Mouse (Mus musculus): Measurements from ENCODE around the gene Tex2. TPM values are rescaled to one million over a fixed set of nuclear protein-coding genes. Genes with fewer than 3 reads are reported as not detected.

Gene Tex2
- polyA plus RNA-seq, 1 experiment from 2014 or later, result 14.4 TPM

DNA sequence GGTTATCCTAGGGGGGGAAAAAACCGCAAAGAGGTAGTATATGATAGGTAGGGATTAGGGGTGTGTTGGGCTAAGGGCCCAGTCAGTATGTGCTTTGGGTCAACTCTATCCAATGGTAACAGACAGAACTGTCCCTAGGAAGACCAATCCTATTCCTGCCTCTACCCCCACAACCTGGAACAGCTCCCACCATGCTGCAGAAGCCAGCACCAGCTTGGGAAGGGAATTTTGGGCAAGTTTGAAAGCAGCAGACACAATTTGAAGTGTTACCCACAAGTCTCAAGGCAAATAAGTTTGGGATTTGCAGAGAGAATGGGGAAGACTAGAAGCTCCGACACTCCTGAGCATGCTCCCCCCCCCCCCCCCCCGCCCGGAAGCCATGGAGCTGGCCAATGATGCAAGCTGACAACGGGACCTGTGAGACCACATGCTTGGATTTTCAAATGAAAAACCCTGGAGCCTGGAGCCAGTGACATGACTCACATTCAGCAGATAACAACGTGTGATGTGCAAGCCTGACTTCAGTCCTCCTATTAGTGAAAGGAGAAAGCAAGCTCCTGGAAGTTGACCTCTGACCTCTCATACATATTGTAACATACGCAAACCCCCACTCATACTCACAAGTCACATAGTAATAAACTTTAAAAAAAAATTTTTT lies 124.1 kb downstream of the Tex2 start:
- Histone ChIP-seq H3K27me3 (ENCODE audit: control insufficient read depth, insufficient read depth, low read length) (no peaks in the 10 kb centered on the region), H3K9ac (ENCODE audit: low read length) (no peak overlapping the region), H3K36me3 (ENCODE audit: control insufficient read depth, insufficient read depth, low read length) (no peaks in the 10 kb centered on the region), H3K4me1 (ENCODE audit: control insufficient read depth in 2 of 2, insufficient read depth in 2 of 2, low read length in 2 of 2) (peaks cover 7 to 9% of the 10 kb centered on the region in 2 experiments; a peak in 2 of 4 replicates), H3K9me3 (ENCODE audit: control insufficient read depth, low read length) (no peaks in the 10 kb centered on the region), H3K4me3 (ENCODE audit: control insufficient read depth in 1 of 2, insufficient read depth in 1 of 2, low read depth in 1 of 2, low read length in 2 of 2) (no peak overlapping the region), H3K27ac (replicated peaks in 1 of 2; ENCODE audit: control insufficient read depth in 1 of 2, insufficient read depth in 1 of 2, low read depth in 2 of 2, low read length in 2 of 2) (no peak overlapping the region), H3K4me2 (ENCODE audit: low read length) (no peak overlapping the region)
- WGBS, result 50% methylated on average over 7 of the region's 7 CpGs
- ATAC-seq (ENCODE audit: insufficient number of reproducible peaks, insufficient read depth, low FRiP score, low read depth), result no peak

DNA sequence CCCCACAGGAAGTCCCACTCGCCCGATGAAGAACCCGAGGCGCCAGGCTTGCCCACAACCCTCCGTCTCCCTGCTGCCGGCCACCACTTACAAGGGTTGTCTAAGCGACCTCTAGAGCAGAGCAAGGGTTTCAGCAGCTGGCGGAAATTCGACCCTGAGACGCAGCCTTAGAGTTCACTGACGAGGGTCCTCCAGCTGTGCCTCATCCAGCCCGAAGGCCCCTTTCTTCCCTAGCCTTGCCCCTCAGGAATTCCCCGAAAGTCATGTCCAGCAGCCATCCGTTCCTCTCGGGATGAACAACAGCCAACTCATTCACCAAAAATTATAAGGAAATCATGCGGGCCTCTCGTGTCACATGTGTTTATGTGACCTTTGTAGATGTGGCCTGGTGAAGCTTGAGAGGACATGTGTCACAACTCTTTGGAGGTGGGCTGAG lies 125.1 kb downstream of the Tex2 start:
- Histone ChIP-seq H3K4me2 (ENCODE audit: low read length) (peak overlapping the region; percentile 67), H3K9ac (ENCODE audit: low read length) (peak overlapping the region; percentile 50), H3K36me3 (ENCODE audit: control insufficient read depth, insufficient read depth, low read length) (no peaks in the 10 kb centered on the region), H3K4me3 (ENCODE audit: control insufficient read depth in 1 of 2, insufficient read depth in 1 of 2, low read depth in 1 of 2, low read length in 2 of 2) (peak overlapping the region; percentile 77 to 81), H3K9me3 (ENCODE audit: control insufficient read depth, low read length) (no peaks in the 10 kb centered on the region), H3K27me3 (ENCODE audit: control insufficient read depth, insufficient read depth, low read length) (no peaks in the 10 kb centered on the region), H3K27ac (replicated peaks in 1 of 2; ENCODE audit: control insufficient read depth in 1 of 2, insufficient read depth in 1 of 2, low read depth in 2 of 2, low read length in 2 of 2) (peak overlapping the region; percentile 9 to 74; a peak in 3 of 4 replicates), H3K4me1 (ENCODE audit: control insufficient read depth in 2 of 2, insufficient read depth in 2 of 2, low read length in 2 of 2) (peaks cover 7 to 9% of the 10 kb centered on the region in 2 experiments; a peak in 2 of 4 replicates)
- WGBS, result 16% methylated on average over 17 of the region's 17 CpGs
- no peak for ATAC-seq (ENCODE audit: insufficient number of reproducible peaks, insufficient read depth, low FRiP score, low read depth)

GRCm38 (mm10) chr11:106487733-106488115 lies 125.5 kb downstream of the Tex2 start, which contains the start of gene Ern1:
Gene Ern1, minus strand, starts transcription at chr11:106487852.
- peak within 1 kb of the TSS; percentile 82 for H3K9ac ChIP-seq (ENCODE audit: low read length)
- H3K4me3 ChIP-seq (ENCODE audit: control insufficient read depth in 1 of 2, insufficient read depth in 1 of 2, low read depth in 1 of 2, low read length in 2 of 2), result peak within 1 kb of the TSS; percentile 77 to 81
- peak within 1 kb of the TSS; percentile 67 for H3K4me2 ChIP-seq (ENCODE audit: low read length)
- 3% methylated on average over 20 of the region's 28 CpGs for WGBS
- H3K9me3 ChIP-seq (ENCODE audit: control insufficient read depth, low read length), result no peaks in the 10 kb centered on the region
- peak; percentile 96 for ATAC-seq (ENCODE audit: insufficient number of reproducible peaks, insufficient read depth, low FRiP score, low read depth)
- H3K27me3 ChIP-seq (ENCODE audit: control insufficient read depth, insufficient read depth, low read length), result no peaks in the 10 kb centered on the region
- H3K36me3 ChIP-seq (ENCODE audit: control insufficient read depth, insufficient read depth, low read length), result no peaks in the 10 kb centered on the region
- H3K4me1 ChIP-seq (ENCODE audit: control insufficient read depth in 2 of 2, insufficient read depth in 2 of 2, low read length in 2 of 2), result peaks cover 7 to 9% of the 10 kb centered on the region in 2 experiments; a peak in 2 of 4 replicates
- H3K27ac ChIP-seq (replicated peaks in 1 of 2; ENCODE audit: control insufficient read depth in 1 of 2, insufficient read depth in 1 of 2, low read depth in 2 of 2, low read length in 2 of 2), result peak within 1 kb of the TSS; percentile 58 to 79

- H3K4me2 ChIP-seq (ENCODE audit: low read length), result peak overlapping the region; percentile 67
- H3K9ac ChIP-seq (ENCODE audit: low read length), result peak overlapping the region; percentile 82
- H3K27ac ChIP-seq (replicated peaks in 1 of 2; ENCODE audit: control insufficient read depth in 1 of 2, insufficient read depth in 1 of 2, low read depth in 2 of 2, low read length in 2 of 2), result peak overlapping the region; percentile 58 to 79; a peak in 3 of 4 replicates
- under 1% methylated on average over 86 of the region's 86 CpGs for WGBS
- no peaks in the 10 kb centered on the region for H3K9me3 ChIP-seq (ENCODE audit: control insufficient read depth, low read length)
- peaks cover 7 to 9% of the 10 kb centered on the region in 2 experiments; a peak in 2 of 4 replicates for H3K4me1 ChIP-seq (ENCODE audit: control insufficient read depth in 2 of 2, insufficient read depth in 2 of 2, low read length in 2 of 2)
- peak; percentile 74 for ATAC-seq (ENCODE audit: insufficient number of reproducible peaks, insufficient read depth, low FRiP score, low read depth)
- peak overlapping the region; percentile 77 to 81 for H3K4me3 ChIP-seq (ENCODE audit: control insufficient read depth in 1 of 2, insufficient read depth in 1 of 2, low read depth in 1 of 2, low read length in 2 of 2)
- H3K27me3 ChIP-seq (ENCODE audit: control insufficient read depth, insufficient read depth, low read length), result no peaks in the 10 kb centered on the region
- no peaks in the 10 kb centered on the region for H3K36me3 ChIP-seq (ENCODE audit: control insufficient read depth, insufficient read depth, low read length)
These were observed 126.1 kb downstream of the Tex2 start for GRCm38 (mm10) chr11:106486866-106487732.

DNA sequence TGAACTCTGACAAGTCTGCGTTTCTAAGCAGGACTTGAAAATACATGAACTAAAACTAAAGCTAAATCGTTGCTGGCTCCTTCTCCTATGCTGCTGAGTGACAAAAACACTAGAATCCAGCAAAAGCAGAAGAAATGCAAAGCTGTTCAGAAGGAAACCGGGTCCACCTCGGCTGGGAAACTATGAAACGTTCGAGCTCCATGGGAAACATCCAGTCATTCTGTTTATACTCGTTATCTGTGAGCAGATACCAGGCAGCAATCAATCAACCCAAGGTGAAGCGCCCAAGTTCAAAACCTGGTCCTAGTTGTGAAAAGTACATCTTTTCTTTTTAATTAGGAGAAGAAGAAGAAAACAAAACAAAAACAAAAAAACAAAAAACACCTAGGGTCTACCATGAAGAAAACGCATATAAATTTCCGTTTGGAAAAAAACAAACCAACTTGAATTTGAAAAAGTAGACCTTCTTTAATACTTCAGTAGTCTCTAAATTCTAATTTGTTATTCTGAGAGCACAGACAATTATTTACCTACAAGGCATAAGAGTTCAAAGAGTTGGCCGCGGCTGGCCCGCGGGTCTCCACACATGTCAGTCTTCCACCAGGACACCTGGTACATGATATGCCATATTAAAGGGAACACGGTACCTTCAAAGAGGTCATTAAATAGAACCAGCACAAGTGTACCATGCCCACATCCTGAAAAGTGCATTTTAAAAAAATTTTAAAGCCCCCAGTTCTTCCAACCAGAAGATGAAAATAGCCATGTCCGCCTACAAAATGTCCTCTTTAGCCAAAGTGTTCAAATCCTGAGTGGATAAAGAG lies 127.0 kb downstream of the Tex2 start:
- H3K4me3 ChIP-seq (ENCODE audit: control insufficient read depth in 1 of 2, insufficient read depth in 1 of 2, low read depth in 1 of 2, low read length in 2 of 2), result peak overlapping the region; percentile 77 to 81
- H3K4me1 ChIP-seq (ENCODE audit: control insufficient read depth in 2 of 2, insufficient read depth in 2 of 2, low read length in 2 of 2), result peaks cover 7 to 9% of the 10 kb centered on the region in 2 experiments; a peak in 2 of 4 replicates
- no peak overlapping the region for H3K27ac ChIP-seq (replicated peaks in 1 of 2; ENCODE audit: control insufficient read depth in 1 of 2, insufficient read depth in 1 of 2, low read depth in 2 of 2, low read length in 2 of 2)
- H3K36me3 ChIP-seq (ENCODE audit: control insufficient read depth, insufficient read depth, low read length), result no peaks in the 10 kb centered on the region
- ATAC-seq (ENCODE audit: insufficient number of reproducible peaks, insufficient read depth, low FRiP score, low read depth), result no peak
- no peaks in the 10 kb centered on the region for H3K27me3 ChIP-seq (ENCODE audit: control insufficient read depth, insufficient read depth, low read length)
- H3K9ac ChIP-seq (ENCODE audit: low read length), result peak overlapping the region; percentile 82
- peak overlapping the region; percentile 67 for H3K4me2 ChIP-seq (ENCODE audit: low read length)
- H3K9me3 ChIP-seq (ENCODE audit: control insufficient read depth, low read length), result no peaks in the 10 kb centered on the region
- WGBS, result 33% methylated on average over 16 of the region's 16 CpGs

DNA sequence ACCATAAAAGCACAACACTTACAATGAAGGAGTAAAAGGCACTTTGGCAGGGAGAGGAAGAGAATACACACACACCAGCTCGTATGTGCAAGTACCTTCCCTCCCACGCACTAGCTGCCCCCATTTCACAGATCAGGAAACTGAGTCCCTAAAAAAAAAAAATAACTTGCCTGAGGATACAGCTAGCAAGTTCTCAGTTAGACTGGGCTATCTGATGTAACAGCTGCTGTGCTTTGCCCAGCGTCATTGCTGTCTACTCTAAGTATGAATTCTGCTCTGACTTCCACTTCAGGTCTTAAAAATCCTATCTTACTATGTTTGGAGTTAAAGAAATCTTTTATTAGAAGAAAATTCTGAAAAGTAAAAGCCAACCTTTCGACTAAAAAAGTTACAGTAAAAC lies 127.6 kb downstream of the Tex2 start:
- Histone ChIP-seq H3K27me3 (ENCODE audit: control insufficient read depth, insufficient read depth, low read length) (no peaks in the 10 kb centered on the region), H3K4me2 (ENCODE audit: low read length) (peak overlapping the region; percentile 67), H3K27ac (replicated peaks in 1 of 2; ENCODE audit: control insufficient read depth in 1 of 2, insufficient read depth in 1 of 2, low read depth in 2 of 2, low read length in 2 of 2) (no peak overlapping the region), H3K9ac (ENCODE audit: low read length) (no peak overlapping the region; the same call in 1 of the 2 replicates), H3K9me3 (ENCODE audit: control insufficient read depth, low read length) (no peaks in the 10 kb centered on the region), H3K36me3 (ENCODE audit: control insufficient read depth, insufficient read depth, low read length) (no peaks in the 10 kb centered on the region), H3K4me1 (ENCODE audit: control insufficient read depth in 2 of 2, insufficient read depth in 2 of 2, low read length in 2 of 2) (peaks cover 7 to 9% of the 10 kb centered on the region in 2 experiments; a peak in 2 of 4 replicates), H3K4me3 (ENCODE audit: control insufficient read depth in 1 of 2, insufficient read depth in 1 of 2, low read depth in 1 of 2, low read length in 2 of 2) (peak overlapping the region in 1 of 2 experiments; percentile 81; a peak in 1 of 4 replicates)
- ATAC-seq (ENCODE audit: insufficient number of reproducible peaks, insufficient read depth, low FRiP score, low read depth), result no peak
- 74% methylated on average over 4 of the region's 4 CpGs for WGBS

- H3K27me3 ChIP-seq (ENCODE audit: control insufficient read depth, insufficient read depth, low read length), result no peaks in the 10 kb centered on the region
These were observed 128.3 kb downstream of the Tex2 start for GRCm38 (mm10) chr11:106484875-106485274.

More at GRCm38 (mm10) chr11:106484875-106485274, 128.3 kb downstream of the Tex2 start:
- Histone ChIP-seq H3K9me3 (ENCODE audit: control insufficient read depth, low read length) (no peaks in the 10 kb centered on the region), H3K4me1 (ENCODE audit: control insufficient read depth in 2 of 2, insufficient read depth in 2 of 2, low read length in 2 of 2) (peaks cover 7 to 9% of the 10 kb centered on the region in 2 experiments; a peak in 2 of 4 replicates), H3K4me3 (ENCODE audit: control insufficient read depth in 1 of 2, insufficient read depth in 1 of 2, low read depth in 1 of 2, low read length in 2 of 2) (no peak overlapping the region), H3K4me2 (ENCODE audit: low read length) (no peak overlapping the region), H3K27ac (replicated peaks in 1 of 2; ENCODE audit: control insufficient read depth in 1 of 2, insufficient read depth in 1 of 2, low read depth in 2 of 2, low read length in 2 of 2) (no peak overlapping the region), H3K36me3 (ENCODE audit: control insufficient read depth, insufficient read depth, low read length) (no peaks in the 10 kb centered on the region), H3K9ac (ENCODE audit: low read length) (no peak overlapping the region)
- 93% methylated on average over 4 of the region's 4 CpGs for WGBS
- ATAC-seq (ENCODE audit: insufficient number of reproducible peaks, insufficient read depth, low FRiP score, low read depth), result no peak
